ENCODE assay signal across 20 mouse cellular contexts in the genomic region with DNA sequence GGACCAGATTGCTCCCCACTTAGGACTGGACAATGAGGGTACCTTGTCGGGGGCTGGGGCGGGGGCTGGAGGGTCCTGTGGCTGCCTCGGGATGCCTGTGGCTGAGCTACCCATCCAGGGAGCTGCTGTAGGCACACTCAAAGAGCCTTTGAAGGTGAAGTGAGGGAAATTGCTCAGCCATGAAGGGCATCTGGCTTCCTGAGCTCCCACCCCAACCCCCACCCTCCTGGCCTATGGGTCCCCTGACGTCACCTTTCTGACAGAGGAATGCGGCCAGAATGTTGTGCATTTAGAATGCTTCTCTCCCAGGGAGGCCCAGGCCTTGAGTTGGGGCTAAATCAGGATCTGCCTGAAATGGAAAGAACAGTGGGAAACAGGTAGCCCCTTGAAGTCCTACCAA. TPM values are rescaled to one million over a fixed set of nuclear protein-coding genes. Genes with fewer than 3 reads are reported as not detected.
A peak's percentile ranks its signal among the peaks of the same experiment; 100 is the strongest.
DNase-seq lines count a peak whose midpoint lies in the region; ATAC-seq and TF ChIP-seq lines count a peak whose summit lies in the region.
"Had no signal": no experiment of that assay in that cellular context is flagged by ENCODE, and none has a peak within 500 bp of the region (broad histone marks: within the 10 kb centered on the region; RNA-seq: fewer than 3 reads in every experiment).

No protein-coding gene starts in this region.

- no peaks in the 10 kb centered on the region for H3K36me3 ChIP-seq in heart, embryonic 10.5 days
- H3K36me3 ChIP-seq in lung, embryonic 14.5 days (ENCODE audit: insufficient read depth), result no peaks in the 10 kb centered on the region
- H3K36me3 ChIP-seq in kidney, embryonic 15.5 days, result no peaks in the 10 kb centered on the region
- H3K36me3 ChIP-seq: embryonic facial prominence, embryonic 12.5 days; liver, embryonic 15.5 days; midbrain, embryonic 12.5 days had no signal

- H3K9ac ChIP-seq in lung, embryonic 14.5 days, result no peak overlapping the region
- H3K9ac ChIP-seq in kidney, embryonic 15.5 days, result no peak overlapping the region
- H3K9ac ChIP-seq: embryonic facial prominence, embryonic 12.5 days; forebrain, postnatal 0 days; liver, embryonic 15.5 days; midbrain, embryonic 12.5 days had no signal

- 39% methylated on average over 5 of the region's 5 CpGs for WGBS in heart, embryonic 10.5 days
- 50% methylated on average over 5 of the region's 5 CpGs for WGBS in lung, embryonic 14.5 days
- 36% methylated on average over 5 of the region's 5 CpGs for WGBS in kidney, embryonic 15.5 days

- no peak for TF ChIP-seq CTCF in lung, embryonic 14.5 days (IDR thresholded peaks at IDR 0.05; ENCODE audit: low read depth)

- H3K9me3 ChIP-seq in heart, embryonic 10.5 days, result no peaks in the 10 kb centered on the region
- H3K9me3 ChIP-seq in lung, embryonic 14.5 days (ENCODE audit: low read depth, low read length), result no peaks in the 10 kb centered on the region
- no peaks in the 10 kb centered on the region for H3K9me3 ChIP-seq in kidney, embryonic 15.5 days (replicated peaks)
- H3K9me3 ChIP-seq: liver, embryonic 15.5 days; midbrain, embryonic 12.5 days had no signal

- peaks cover 52% of the 10 kb centered on the region for H3K4me1 ChIP-seq in heart, embryonic 10.5 days
- H3K4me1 ChIP-seq in lung, embryonic 14.5 days (ENCODE audit: insufficient read depth), result peaks cover 16% of the 10 kb centered on the region
- peaks cover 36% of the 10 kb centered on the region for H3K4me1 ChIP-seq in kidney, embryonic 15.5 days
- H3K4me1 ChIP-seq: liver, embryonic 15.5 days had no signal

- H3K27me3 ChIP-seq in heart, embryonic 10.5 days (ENCODE audit: insufficient read depth, poor library complexity, severe bottlenecking), result peaks cover 4% of the 10 kb centered on the region
- no peaks in the 10 kb centered on the region for H3K27me3 ChIP-seq in lung, embryonic 14.5 days (ENCODE audit: insufficient read depth, low read length)
- H3K27me3 ChIP-seq in kidney, embryonic 15.5 days, result no peaks in the 10 kb centered on the region
- H3K27me3 ChIP-seq: embryonic facial prominence, embryonic 12.5 days; liver, embryonic 15.5 days; midbrain, embryonic 12.5 days had no signal

- ATAC-seq in lung, embryonic 14.5 days (ENCODE audit: insufficient read depth), result no peak
- ATAC-seq in kidney, embryonic 15.5 days (replicated peaks; ENCODE audit: low FRiP score), result peak; percentile 75
- ATAC-seq: forebrain, postnatal 0 days; inflammation-experienced regulatory T-cells, adult 6 months had no signal

- no peak overlapping the region for H3K4me2 ChIP-seq in lung, embryonic 14.5 days
- no peak overlapping the region for H3K4me2 ChIP-seq in kidney, embryonic 15.5 days
- H3K4me2 ChIP-seq: embryonic facial prominence, embryonic 12.5 days; liver, embryonic 15.5 days; midbrain, embryonic 12.5 days had no signal

- DNase-seq in heart, embryonic 10.5 days (ENCODE audit: low spot score), result peak; percentile 82
- DNase-seq in heart, adult 8-10 months (ENCODE audit: low spot score), result no peak
- DNase-seq in lung, embryonic 14.5 days, result no peak
- DNase-seq in lung, postnatal 25 days (ENCODE audit: low spot score), result no peak
- no peak for DNase-seq in layer of hippocampus, adult 9-11 months
- no peak for DNase-seq in neural tube, embryonic 10.5 days (ENCODE audit: extremely low spot score, low spot score)
- no peak for DNase-seq in urinary bladder, postnatal 14 days (ENCODE audit: low spot score)
- DNase-seq: cerebellum, postnatal 14 days; forebrain, postnatal 0 days; gastrocnemius, postnatal 25 days had no signal

- H3K4me3 ChIP-seq in heart, embryonic 10.5 days, result 0 out of 2 replicates have a peak overlapping the region, but pooled peaks have one; percentile 2
- no peak overlapping the region for H3K4me3 ChIP-seq in lung, embryonic 14.5 days (ENCODE audit: low read depth, low read length)
- no peak overlapping the region for H3K4me3 ChIP-seq in kidney, embryonic 15.5 days (replicated peaks)
- H3K4me3 ChIP-seq: embryonic facial prominence, embryonic 12.5 days; liver, embryonic 15.5 days; midbrain, embryonic 12.5 days; myocyte had no signal

- peak overlapping the region; percentile 86 for H3K27ac ChIP-seq in heart, embryonic 10.5 days
- H3K27ac ChIP-seq in lung, embryonic 14.5 days (ENCODE audit: low read depth), result peak overlapping the region; percentile 12; the same call in 1 of the 2 replicates
- H3K27ac ChIP-seq in kidney, embryonic 15.5 days, result peak overlapping the region; percentile 32
- H3K27ac ChIP-seq: embryonic facial prominence, embryonic 12.5 days; liver, embryonic 15.5 days; midbrain, embryonic 12.5 days had no signal

RNA-seq across cellular contexts. Expression of a gene that starts 7.9 kb away (rescaled TPM):
- 1.4 and 2.4 TPM in 2 replicates for polyA plus RNA-seq in heart, embryonic 10.5 days (2016; fragmentation: Nextera tagmentation; extraction: Ambion mirVana)
- total RNA-seq in heart, adult 8-10 months (2022), result under 1 TPM; 0.26 to 0.44 (median 0.33) TPM
- polyA plus RNA-seq in lung, embryonic 14.5 days (2014; fragmentation: Nextera tagmentation; extraction: Ambion mirVana), result 0.09 and 0.21 TPM in 2 replicates
- 1.1 and 1.6 TPM in 2 replicates for polyA plus RNA-seq in kidney, embryonic 15.5 days (2015; fragmentation: Nextera tagmentation; extraction: Ambion mirVana)
- total RNA-seq: CH12.LX had no signal
- polyA plus RNA-seq: inflammation-experienced regulatory T-cells, adult 6 months had no signal

RNA-seq across cellular contexts. Expression of a gene that starts 47.7 kb away (rescaled TPM):
- 0.22 TPM in 1 of 2 replicates, not detected in the other for polyA plus RNA-seq in heart, embryonic 10.5 days (2016; fragmentation: Nextera tagmentation; extraction: Ambion mirVana)
- not detected for total RNA-seq in heart, adult 8-10 months (2022)
- polyA plus RNA-seq in lung, embryonic 14.5 days (2014; fragmentation: Nextera tagmentation; extraction: Ambion mirVana), result not detected in 2 replicates
- 0.12 TPM in 1 of 2 replicates, not detected in the other for polyA plus RNA-seq in kidney, embryonic 15.5 days (2015; fragmentation: Nextera tagmentation; extraction: Ambion mirVana)
- total RNA-seq: forebrain, postnatal 0 days; gastrocnemius, postnatal 25 days; layer of hippocampus, postnatal 10 days had no signal
- polyA plus RNA-seq: embryonic facial prominence, embryonic 12.5 days; hindbrain, embryonic 11.5 days; limb, embryonic 11.5 days; liver, embryonic 15.5 days; midbrain, embryonic 12.5 days had no signal

Comparison
In these comparisons a context has a peak if more than half of its experiments do, and no peak if none do; other contexts are left out.
1. H3K27ac ChIP-seq: peak in every context shown above with its lines; median percentile 86 in heart, embryonic 10.5 days; 32 in kidney, embryonic 15.5 days; 12 in lung, embryonic 14.5 days.